Mouse (Mus musculus): Measurements from ENCODE around the gene Gimap1. TPM values are rescaled to one million over a fixed set of nuclear protein-coding genes. Genes with fewer than 3 reads are reported as not detected.

Gimap1 gene
- polyA plus RNA-seq, 1 experiment = not detected

- H3K27me3 ChIP-seq (ENCODE audit: control insufficient read depth, insufficient read depth, insufficient read length) = no peaks in the 10 kb centered on the region
- no peaks in the 10 kb centered on the region for H3K79me2 ChIP-seq (ENCODE audit: control insufficient read depth, insufficient read depth)
- no peak overlapping the region for H3K4me3 ChIP-seq
- no peak overlapping the region for H3ac ChIP-seq (ENCODE audit: control insufficient read depth, insufficient read length)
- H3K4me2 ChIP-seq (ENCODE audit: low read depth) = no peak overlapping the region
- TF ChIP-seq E2F4 (IDR thresholded peaks at IDR 0.05; ENCODE audit: insufficient read depth) (no peak), CEBPB (IDR thresholded peaks at IDR 0.05; ENCODE audit: insufficient read depth, poor library complexity, severe bottlenecking) (no peak), MYOD1 (IDR thresholded peaks at IDR 0.05; ENCODE audit: control insufficient read depth in 1 of 3, insufficient read length in 2 of 3, low read depth in 2 of 3) (no peak), TCF3 (IDR thresholded peaks at IDR 0.05; ENCODE audit: insufficient read length, low read depth) (no peak), MYOG (IDR thresholded peaks at IDR 0.05; ENCODE audit: control insufficient read depth in 1 of 3, insufficient read depth in 1 of 3, insufficient read length in 2 of 3, low read depth in 2 of 3) (no peak), REST (IDR thresholded peaks at IDR 0.05; ENCODE audit: insufficient read depth, insufficient read length) (no peak), TCF12 (IDR thresholded peaks at IDR 0.05; ENCODE audit: insufficient read depth, poor library complexity, severe bottlenecking) (no peak), POLR2AphosphoS2 (IDR thresholded peaks at IDR 0.05; ENCODE audit: insufficient read length, low read depth) (no peak), SRF (IDR thresholded peaks at IDR 0.05; ENCODE audit: control insufficient read depth, insufficient read length, low read depth) (no peak), USF1 (IDR thresholded peaks at IDR 0.05; ENCODE audit: low read depth) (no peak), MAX (IDR thresholded peaks at IDR 0.05; ENCODE audit: low read depth) (no peak), POLR2A (IDR thresholded peaks at IDR 0.05; ENCODE audit: insufficient read length, low read depth) (no peak)
- H3K36me3 ChIP-seq (ENCODE audit: control insufficient read depth, insufficient read depth) = no peaks in the 10 kb centered on the region
These were observed 41.3 kb upstream of the Gimap1 start for GRCm38 (mm10) chr6:48697555-48697930.

- H3K4me2 ChIP-seq (ENCODE audit: low read depth) = no peak overlapping the region
- no peak overlapping the region for H3ac ChIP-seq (ENCODE audit: control insufficient read depth, insufficient read length)
- H3K4me3 ChIP-seq = no peak overlapping the region
- H3K79me2 ChIP-seq (ENCODE audit: control insufficient read depth, insufficient read depth) = no peaks in the 10 kb centered on the region
- TF ChIP-seq POLR2A (IDR thresholded peaks at IDR 0.05; ENCODE audit: insufficient read length, low read depth) = no peak
- no peak for TF ChIP-seq SRF (IDR thresholded peaks at IDR 0.05; ENCODE audit: control insufficient read depth, insufficient read length, low read depth)
- no peak for TF ChIP-seq TCF12 (IDR thresholded peaks at IDR 0.05; ENCODE audit: insufficient read depth, poor library complexity, severe bottlenecking)
- TF ChIP-seq USF1 (IDR thresholded peaks at IDR 0.05; ENCODE audit: low read depth) = no peak
- TF ChIP-seq MYOG (IDR thresholded peaks at IDR 0.05; ENCODE audit: control insufficient read depth in 1 of 3, insufficient read depth in 1 of 3, insufficient read length in 2 of 3, low read depth in 2 of 3) = no peak
- TF ChIP-seq E2F4 (IDR thresholded peaks at IDR 0.05; ENCODE audit: insufficient read depth) = no peak
- no peak for TF ChIP-seq POLR2AphosphoS2 (IDR thresholded peaks at IDR 0.05; ENCODE audit: insufficient read length, low read depth)
- no peak for TF ChIP-seq TCF3 (IDR thresholded peaks at IDR 0.05; ENCODE audit: insufficient read length, low read depth)
- TF ChIP-seq REST (IDR thresholded peaks at IDR 0.05; ENCODE audit: insufficient read depth, insufficient read length) = no peak
- TF ChIP-seq CEBPB (IDR thresholded peaks at IDR 0.05; ENCODE audit: insufficient read depth, poor library complexity, severe bottlenecking) = no peak
- TF ChIP-seq MAX (IDR thresholded peaks at IDR 0.05; ENCODE audit: low read depth) = no peak
- TF ChIP-seq MYOD1 (IDR thresholded peaks at IDR 0.05; ENCODE audit: control insufficient read depth in 1 of 3, insufficient read length in 2 of 3, low read depth in 2 of 3) = no peak
- no peaks in the 10 kb centered on the region for H3K36me3 ChIP-seq (ENCODE audit: control insufficient read depth, insufficient read depth)
- no peaks in the 10 kb centered on the region for H3K27me3 ChIP-seq (ENCODE audit: control insufficient read depth, insufficient read depth, insufficient read length)
These were observed 40.6 kb upstream of the Gimap1 start for GRCm38 (mm10) chr6:48698066-48698856.

GRCm38 (mm10) chr6:48698888-48699287, 40.0 kb upstream of the Gimap1 start:
- Histone ChIP-seq H3ac (ENCODE audit: control insufficient read depth, insufficient read length) (no peak overlapping the region), H3K4me3 (no peak overlapping the region), H3K79me2 (ENCODE audit: control insufficient read depth, insufficient read depth) (no peaks in the 10 kb centered on the region), H3K36me3 (ENCODE audit: control insufficient read depth, insufficient read depth) (no peaks in the 10 kb centered on the region), H3K4me2 (ENCODE audit: low read depth) (no peak overlapping the region), H3K27me3 (ENCODE audit: control insufficient read depth, insufficient read depth, insufficient read length) (no peaks in the 10 kb centered on the region)
- TF ChIP-seq E2F4 (IDR thresholded peaks at IDR 0.05; ENCODE audit: insufficient read depth) (no peak), TCF12 (IDR thresholded peaks at IDR 0.05; ENCODE audit: insufficient read depth, poor library complexity, severe bottlenecking) (no peak), CEBPB (IDR thresholded peaks at IDR 0.05; ENCODE audit: insufficient read depth, poor library complexity, severe bottlenecking) (no peak), MAX (IDR thresholded peaks at IDR 0.05; ENCODE audit: low read depth) (no peak), REST (IDR thresholded peaks at IDR 0.05; ENCODE audit: insufficient read depth, insufficient read length) (no peak), POLR2A (IDR thresholded peaks at IDR 0.05; ENCODE audit: insufficient read length, low read depth) (no peak), MYOD1 (IDR thresholded peaks at IDR 0.05; ENCODE audit: control insufficient read depth in 1 of 3, insufficient read length in 2 of 3, low read depth in 2 of 3) (no peak), POLR2AphosphoS2 (IDR thresholded peaks at IDR 0.05; ENCODE audit: insufficient read length, low read depth) (no peak)

- no peaks in the 10 kb centered on the region for H3K27me3 ChIP-seq (ENCODE audit: control insufficient read depth, insufficient read depth, insufficient read length)
- H3K4me2 ChIP-seq (ENCODE audit: low read depth) = no peak overlapping the region
- TF ChIP-seq REST (IDR thresholded peaks at IDR 0.05; ENCODE audit: insufficient read depth, insufficient read length) (no peak), POLR2AphosphoS2 (IDR thresholded peaks at IDR 0.05; ENCODE audit: insufficient read length, low read depth) (no peak), E2F4 (IDR thresholded peaks at IDR 0.05; ENCODE audit: insufficient read depth) (no peak), POLR2A (IDR thresholded peaks at IDR 0.05; ENCODE audit: insufficient read length, low read depth) (no peak), SRF (IDR thresholded peaks at IDR 0.05; ENCODE audit: control insufficient read depth, insufficient read length, low read depth) (no peak), MYOG (IDR thresholded peaks at IDR 0.05; ENCODE audit: control insufficient read depth in 1 of 3, insufficient read depth in 1 of 3, insufficient read length in 2 of 3, low read depth in 2 of 3) (no peak), USF1 (IDR thresholded peaks at IDR 0.05; ENCODE audit: low read depth) (no peak), MYOD1 (IDR thresholded peaks at IDR 0.05; ENCODE audit: control insufficient read depth in 1 of 3, insufficient read length in 2 of 3, low read depth in 2 of 3) (no peak), TCF12 (IDR thresholded peaks at IDR 0.05; ENCODE audit: insufficient read depth, poor library complexity, severe bottlenecking) (no peak), TCF3 (IDR thresholded peaks at IDR 0.05; ENCODE audit: insufficient read length, low read depth) (no peak), MAX (IDR thresholded peaks at IDR 0.05; ENCODE audit: low read depth) (no peak)
- no peak overlapping the region for H3K4me3 ChIP-seq
- H3K36me3 ChIP-seq (ENCODE audit: control insufficient read depth, insufficient read depth) = no peaks in the 10 kb centered on the region
- H3ac ChIP-seq (ENCODE audit: control insufficient read depth, insufficient read length) = no peak overlapping the region
- no peaks in the 10 kb centered on the region for H3K79me2 ChIP-seq (ENCODE audit: control insufficient read depth, insufficient read depth)
These were observed 38.4 kb upstream of the Gimap1 start for GRCm38 (mm10) chr6:48700251-48701075.
